Mouse (Mus musculus): ENCODE measurements at regions not wholly inside any gene's neighbourhood (a gene's known extent, or its start where the extent isn't known, plus 50 kb on each side); places are given as distances from the start of the nearest gene placed in this dataset.
A peak's percentile ranks its signal among the peaks of the same experiment; 100 is the strongest.

GRCm38 (mm10) chr17:83276000-83276891 is 61.2 kb downstream of the Pkdcc start:
- WGBS = 2% methylated on average over 64 of the region's 64 CpGs
- Histone ChIP-seq H3K36me3 (ENCODE audit: control insufficient read depth, insufficient read depth, low read length) (no peaks in the 10 kb centered on the region), H3K4me1 (replicated peaks; ENCODE audit: control insufficient read depth, insufficient read depth, low read length) (peaks cover 31% of the 10 kb centered on the region), H3K27ac (ENCODE audit: control insufficient read depth, insufficient read depth, low read length) (peak overlapping the region; percentile 94), H3K27me3 (ENCODE audit: control insufficient read depth, insufficient read depth, low read length) (no peaks in the 10 kb centered on the region), H3K4me3 (ENCODE audit: control insufficient read depth, insufficient read depth, low read length) (peak overlapping the region; percentile 41)
- TF ChIP-seq POLR2A (IDR thresholded peaks at IDR 0.05; ENCODE audit: control insufficient read depth, extremely low read depth, insufficient read depth, low read length, poor library complexity) = no peak
- no peak for TF ChIP-seq CTCF (IDR thresholded peaks at IDR 0.05; ENCODE audit: borderline replicate concordance, control insufficient read depth, extremely low read depth, insufficient read depth, low read length, poor library complexity)
- peak; percentile 45 for DNase-seq

GRCm38 (mm10) chr17:83277117-83277947 is 62.2 kb downstream of the Pkdcc start:
- WGBS = 2% methylated on average over 26 of the region's 26 CpGs
- Histone ChIP-seq H3K27ac (ENCODE audit: control insufficient read depth, insufficient read depth, low read length) (peak overlapping the region; percentile 94), H3K4me3 (ENCODE audit: control insufficient read depth, insufficient read depth, low read length) (peak overlapping the region; percentile 40), H3K27me3 (ENCODE audit: control insufficient read depth, insufficient read depth, low read length) (no peaks in the 10 kb centered on the region), H3K4me1 (replicated peaks; ENCODE audit: control insufficient read depth, insufficient read depth, low read length) (peaks cover 31% of the 10 kb centered on the region), H3K36me3 (ENCODE audit: control insufficient read depth, insufficient read depth, low read length) (no peaks in the 10 kb centered on the region)
- peak; percentile 81 for DNase-seq
- TF ChIP-seq CTCF (IDR thresholded peaks at IDR 0.05; ENCODE audit: borderline replicate concordance, control insufficient read depth, extremely low read depth, insufficient read depth, low read length, poor library complexity) = 0 out of 2 replicates have a peak, but pooled peaks have one; percentile 13
- peak; percentile 23; the same call in 1 of the 2 replicates for TF ChIP-seq POLR2A (IDR thresholded peaks at IDR 0.05; ENCODE audit: control insufficient read depth, extremely low read depth, insufficient read depth, low read length, poor library complexity)

GRCm38 (mm10) chr17:83277948-83278924 is 63.1 kb downstream of the Pkdcc start:
- 6% methylated on average over 14 of the region's 14 CpGs for WGBS
- peaks cover 31% of the 10 kb centered on the region for H3K4me1 ChIP-seq (replicated peaks; ENCODE audit: control insufficient read depth, insufficient read depth, low read length)

GRCm38 (mm10) chr17:83283328-83283727 is 67.4 kb upstream of the Eml4 start:
- Histone ChIP-seq H3K4me3 (ENCODE audit: control insufficient read depth, insufficient read depth, low read length) (no peak overlapping the region), H3K4me1 (replicated peaks; ENCODE audit: control insufficient read depth, insufficient read depth, low read length) (peaks cover 8% of the 10 kb centered on the region), H3K27ac (ENCODE audit: control insufficient read depth, insufficient read depth, low read length) (no peak overlapping the region), H3K27me3 (ENCODE audit: control insufficient read depth, insufficient read depth, low read length) (no peaks in the 10 kb centered on the region), H3K36me3 (ENCODE audit: control insufficient read depth, insufficient read depth, low read length) (no peaks in the 10 kb centered on the region)
- 87% methylated on average over 3 of the region's 3 CpGs for WGBS
- TF ChIP-seq POLR2A (IDR thresholded peaks at IDR 0.05; ENCODE audit: control insufficient read depth, extremely low read depth, insufficient read depth, low read length, poor library complexity) = no peak
- TF ChIP-seq CTCF (IDR thresholded peaks at IDR 0.05; ENCODE audit: borderline replicate concordance, control insufficient read depth, extremely low read depth, insufficient read depth, low read length, poor library complexity) = no peak
- no peak for DNase-seq

More at GRCm38 (mm10) chr17:83277948-83278924, 63.1 kb downstream of the Pkdcc start:
- peak overlapping the region; percentile 94 for H3K27ac ChIP-seq (ENCODE audit: control insufficient read depth, insufficient read depth, low read length)
- no peak for TF ChIP-seq CTCF (IDR thresholded peaks at IDR 0.05; ENCODE audit: borderline replicate concordance, control insufficient read depth, extremely low read depth, insufficient read depth, low read length, poor library complexity)
- no peak for TF ChIP-seq POLR2A (IDR thresholded peaks at IDR 0.05; ENCODE audit: control insufficient read depth, extremely low read depth, insufficient read depth, low read length, poor library complexity)
- DNase-seq = peak; percentile 45
- H3K4me3 ChIP-seq (ENCODE audit: control insufficient read depth, insufficient read depth, low read length) = no peak overlapping the region
- H3K27me3 ChIP-seq (ENCODE audit: control insufficient read depth, insufficient read depth, low read length) = no peaks in the 10 kb centered on the region
- H3K36me3 ChIP-seq (ENCODE audit: control insufficient read depth, insufficient read depth, low read length) = no peaks in the 10 kb centered on the region

GRCm38 (mm10) chr17:83287381-83288142 is 63.2 kb upstream of the Eml4 start:
- H3K4me3 ChIP-seq (ENCODE audit: control insufficient read depth, insufficient read depth, low read length) = no peak overlapping the region
- no peak overlapping the region for H3K27ac ChIP-seq (ENCODE audit: control insufficient read depth, insufficient read depth, low read length)
- no peak for DNase-seq
- no peaks in the 10 kb centered on the region for H3K27me3 ChIP-seq (ENCODE audit: control insufficient read depth, insufficient read depth, low read length)
- no peak for TF ChIP-seq CTCF (IDR thresholded peaks at IDR 0.05; ENCODE audit: borderline replicate concordance, control insufficient read depth, extremely low read depth, insufficient read depth, low read length, poor library complexity)
- no peaks in the 10 kb centered on the region for H3K36me3 ChIP-seq (ENCODE audit: control insufficient read depth, insufficient read depth, low read length)
- H3K4me1 ChIP-seq (replicated peaks; ENCODE audit: control insufficient read depth, insufficient read depth, low read length) = no peaks in the 10 kb centered on the region
- WGBS = 83% methylated on average over 6 of the region's 6 CpGs
